Mouse (Mus musculus) hindlimb bud, embryonic 11.5 days (tissue): ENCODE data around the gene Abat.
A peak's percentile ranks its signal among the peaks of the same experiment; 100 is the strongest.
"Not testable (repeated sequence)": the region's sequence is repeated elsewhere in the genome, so short reads cannot be mapped to it uniquely, and the experiment has no call there.

ENCODE experiments used
- DNase-seq: peaks from one replicate; pipeline ENCODE4 v3.0.0-alpha.2; 2012; ENCODE audit warnings: low read depth, low spot score; ENCODE audit errors: extremely low spot score

Gene Abat

GRCm38 (mm10) chr16:8532461-8532860, 19.2 kb downstream of the Abat start:
- DNase-seq, result no peak

GRCm38 (mm10) chr16:8532894-8533293, 19.7 kb downstream of the Abat start:
- DNase-seq, result no peak

GRCm38 (mm10) chr16:8533477-8533876, 20.2 kb downstream of the Abat start:
- no peak for DNase-seq

GRCm38 (mm10) chr16:8534466-8535200, 21.4 kb downstream of the Abat start:
- DNase-seq, result no peak

- no peak for DNase-seq
Measured at GRCm38 (mm10) chr16:8535411-8535810, 22.2 kb downstream of the Abat start.

GRCm38 (mm10) chr16:8539150-8539865, 26.1 kb downstream of the Abat start:
- peak; percentile 60 for DNase-seq

- DNase-seq, result no peak
Measured at GRCm38 (mm10) chr16:8540859-8541314, 27.7 kb downstream of the Abat start.

- DNase-seq, result no peak
Measured at GRCm38 (mm10) chr16:8547836-8548235, 34.6 kb downstream of the Abat start.

- no peak for DNase-seq
Measured at GRCm38 (mm10) chr16:8549506-8549905, 36.3 kb downstream of the Abat start.

GRCm38 (mm10) chr16:8554351-8554750, 41.1 kb downstream of the Abat start:
- DNase-seq, result no peak

GRCm38 (mm10) chr16:8554751-8555150, 41.5 kb downstream of the Abat start:
- not testable (repeated sequence) for DNase-seq

- DNase-seq, result not testable (repeated sequence)
Measured at GRCm38 (mm10) chr16:8555371-8555770, 42.1 kb downstream of the Abat start.

- DNase-seq, result no peak
Measured at GRCm38 (mm10) chr16:8560079-8560478, 46.9 kb downstream of the Abat start.

GRCm38 (mm10) chr16:8561101-8561500, 47.9 kb downstream of the Abat start:
- not testable (repeated sequence) for DNase-seq

GRCm38 (mm10) chr16:8561856-8562255, 48.6 kb downstream of the Abat start:
- DNase-seq, result not testable (repeated sequence)

- DNase-seq, result not testable (repeated sequence)
Measured at GRCm38 (mm10) chr16:8562827-8563226, 49.6 kb downstream of the Abat start.

GRCm38 (mm10) chr16:8564836-8565235, 51.6 kb downstream of the Abat start:
- DNase-seq, result no peak

- no peak for DNase-seq
Measured at GRCm38 (mm10) chr16:8565539-8565938, 52.3 kb downstream of the Abat start.

- DNase-seq, result no peak
Measured at GRCm38 (mm10) chr16:8566115-8566711, 53.0 kb downstream of the Abat start.

GRCm38 (mm10) chr16:8568881-8569280, 55.7 kb downstream of the Abat start:
- no peak for DNase-seq

- DNase-seq, result no peak
Measured at GRCm38 (mm10) chr16:8570336-8570735, 57.1 kb downstream of the Abat start.
